Mouse (Mus musculus): ENCODE data around the gene Ube2b. TPM values are rescaled to one million over a fixed set of nuclear protein-coding genes. Genes with fewer than 3 reads are reported as not detected.

Ube2b gene
- polyA plus RNA-seq, 1 experiment from 2014 or later = 135 TPM

Other genes starting within 250 kb of the Ube2b start
- gene Sec24a, start 237.1 kb downstream of the Ube2b start, polyA plus RNA-seq (2015; fragmentation: Nextera tagmentation; extraction: Ambion mirVana) = 5.8 and 8.4 TPM in 2 replicates
- gene Sar1b, start 237.1 kb downstream of the Ube2b start, polyA plus RNA-seq (2015; fragmentation: Nextera tagmentation; extraction: Ambion mirVana) = 90.3 and 101 TPM in 2 replicates
- gene Jade2, start 143.1 kb downstream of the Ube2b start, polyA plus RNA-seq (2015; fragmentation: Nextera tagmentation; extraction: Ambion mirVana) = 0.55 and 0.61 TPM in 2 replicates
- 60.1 and 67.3 TPM in 2 replicates for gene Cdkn2aipnl, start 33.1 kb downstream of the Ube2b start, polyA plus RNA-seq (2015; fragmentation: Nextera tagmentation; extraction: Ambion mirVana)
- 1.7 TPM in 2 replicates for gene Cdkl3, start 3.5 kb upstream of the Ube2b start, polyA plus RNA-seq (2015; fragmentation: Nextera tagmentation; extraction: Ambion mirVana)
- 37.6 and 41.1 TPM in 2 replicates for gene Ppp2ca, start 97.9 kb upstream of the Ube2b start, polyA plus RNA-seq (2015; fragmentation: Nextera tagmentation; extraction: Ambion mirVana)
- gene Olfr1373, start 144.8 kb upstream of the Ube2b start, polyA plus RNA-seq (2015; fragmentation: Nextera tagmentation; extraction: Ambion mirVana) = not detected in 2 replicates
- gene Olfr1371, start 213.2 kb upstream of the Ube2b start, polyA plus RNA-seq (2015; fragmentation: Nextera tagmentation; extraction: Ambion mirVana) = not detected in 2 replicates
- 377 and 461 TPM in 2 replicates for gene Skp1a, start 231.2 kb upstream of the Ube2b start, polyA plus RNA-seq (2015; fragmentation: Nextera tagmentation; extraction: Ambion mirVana)